Mouse (Mus musculus): Measurements from ENCODE around the gene Ets1.

Ets1 gene

GRCm38 (mm10) chr9:32616516-32617429 is 19.2 kb upstream of the Ets1 start:
- no peak for DNase-seq

GRCm38 (mm10) chr9:32617430-32617768 is 18.6 kb upstream of the Ets1 start:
- no peak for DNase-seq

- no peak for DNase-seq
Measured at GRCm38 (mm10) chr9:32618544-32619120, 17.4 kb upstream of the Ets1 start.

DNA sequence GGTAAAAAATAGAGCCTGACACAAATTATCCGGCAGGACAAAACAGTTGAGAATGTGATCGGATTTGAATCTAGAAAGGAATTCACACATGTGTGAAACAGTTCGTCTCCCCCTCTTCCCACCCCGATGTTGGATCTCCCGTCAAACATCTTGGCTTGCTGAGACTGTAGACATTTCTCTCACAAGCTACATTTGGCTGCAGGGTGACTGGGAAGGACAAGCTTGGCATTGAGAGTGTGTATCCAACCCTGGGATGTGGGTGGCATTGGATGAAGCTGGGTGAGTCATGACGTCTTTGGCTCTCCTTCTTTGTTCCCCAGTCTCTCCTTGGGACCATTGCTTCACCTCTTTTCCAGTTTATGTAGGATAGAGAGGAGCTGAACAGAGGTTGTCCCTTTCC is 16.4 kb upstream of the Ets1 start:
- DNase-seq = no peak

DNA sequence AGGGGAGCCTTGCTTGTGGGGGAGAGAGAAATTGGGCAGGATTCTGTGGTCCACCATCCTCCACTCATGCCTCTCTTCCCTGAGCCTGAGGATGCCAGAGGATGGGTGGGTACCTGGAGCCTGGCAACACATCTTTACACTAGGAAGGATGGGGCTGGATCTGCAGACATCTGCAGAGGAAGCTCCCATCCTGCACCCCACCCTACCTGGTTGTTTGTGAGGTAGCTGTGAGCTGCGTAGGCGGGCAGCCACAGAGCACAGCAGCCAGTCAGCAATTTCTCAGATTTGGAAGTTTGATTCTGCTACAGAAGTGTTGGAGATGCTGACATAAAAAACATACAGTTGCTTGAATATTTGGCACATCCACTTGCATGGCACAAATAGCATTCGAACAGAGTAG is 15.6 kb upstream of the Ets1 start:
- no peak for DNase-seq

DNA sequence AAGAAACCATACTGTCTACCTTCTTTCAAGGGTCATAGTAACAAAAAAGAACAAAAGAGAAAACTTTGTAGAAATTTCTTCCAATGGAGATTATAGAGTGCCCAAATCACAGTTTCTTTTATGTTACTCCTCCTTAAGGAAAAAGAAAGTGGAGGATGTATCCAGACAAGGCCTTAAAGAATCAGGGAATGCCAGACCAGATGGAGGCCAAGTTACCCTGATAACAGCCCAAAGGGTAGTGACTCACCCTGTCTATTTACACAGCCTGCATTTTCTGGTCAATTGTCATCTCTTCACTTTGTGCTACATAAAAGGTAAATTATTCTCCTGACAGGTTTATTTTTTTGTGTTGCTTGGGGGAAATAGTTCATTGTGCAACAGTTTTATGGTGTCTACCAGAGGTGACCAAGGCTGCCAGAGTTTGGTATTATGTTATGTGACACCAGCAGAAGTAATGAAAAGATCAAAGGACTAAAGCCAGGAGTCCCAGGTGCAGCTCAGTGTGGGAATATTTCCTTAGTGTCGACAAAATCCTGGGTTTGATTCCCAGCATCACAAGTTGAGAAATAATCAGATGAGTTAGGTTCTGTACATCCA is 6.5 kb upstream of the Ets1 start:
- no peak for DNase-seq

GRCm38 (mm10) chr9:32631341-32631740 is 4.7 kb upstream of the Ets1 start:
- no peak for DNase-seq

GRCm38 (mm10) chr9:32632237-32632636 is 3.8 kb upstream of the Ets1 start:
- DNase-seq = no peak

- no peak for DNase-seq
Measured at GRCm38 (mm10) chr9:32644981-32645380, 9.0 kb downstream of the Ets1 start.

DNA sequence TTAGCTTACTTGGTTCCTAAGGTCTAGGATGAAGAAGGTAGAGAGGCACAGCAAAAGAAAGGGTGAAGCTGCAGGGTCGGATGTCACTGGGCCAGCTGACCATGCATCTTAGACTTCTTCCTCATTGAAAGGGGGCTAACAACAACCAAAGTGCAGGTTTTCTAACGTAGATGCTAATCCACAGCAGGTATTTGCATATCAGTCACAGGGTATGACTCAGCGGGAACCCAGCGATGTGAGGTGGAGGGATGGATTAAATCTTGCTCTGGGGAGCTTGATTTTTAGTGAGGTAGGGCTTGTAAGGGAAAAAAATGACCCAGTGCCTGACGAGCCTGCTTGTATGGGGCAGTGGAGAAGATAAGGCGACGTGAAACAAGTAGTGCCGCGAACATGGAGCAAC is 9.5 kb downstream of the Ets1 start:
- no peak for DNase-seq

GRCm38 (mm10) chr9:32646539-32647258 is 10.7 kb downstream of the Ets1 start:
- no peak for DNase-seq

DNA sequence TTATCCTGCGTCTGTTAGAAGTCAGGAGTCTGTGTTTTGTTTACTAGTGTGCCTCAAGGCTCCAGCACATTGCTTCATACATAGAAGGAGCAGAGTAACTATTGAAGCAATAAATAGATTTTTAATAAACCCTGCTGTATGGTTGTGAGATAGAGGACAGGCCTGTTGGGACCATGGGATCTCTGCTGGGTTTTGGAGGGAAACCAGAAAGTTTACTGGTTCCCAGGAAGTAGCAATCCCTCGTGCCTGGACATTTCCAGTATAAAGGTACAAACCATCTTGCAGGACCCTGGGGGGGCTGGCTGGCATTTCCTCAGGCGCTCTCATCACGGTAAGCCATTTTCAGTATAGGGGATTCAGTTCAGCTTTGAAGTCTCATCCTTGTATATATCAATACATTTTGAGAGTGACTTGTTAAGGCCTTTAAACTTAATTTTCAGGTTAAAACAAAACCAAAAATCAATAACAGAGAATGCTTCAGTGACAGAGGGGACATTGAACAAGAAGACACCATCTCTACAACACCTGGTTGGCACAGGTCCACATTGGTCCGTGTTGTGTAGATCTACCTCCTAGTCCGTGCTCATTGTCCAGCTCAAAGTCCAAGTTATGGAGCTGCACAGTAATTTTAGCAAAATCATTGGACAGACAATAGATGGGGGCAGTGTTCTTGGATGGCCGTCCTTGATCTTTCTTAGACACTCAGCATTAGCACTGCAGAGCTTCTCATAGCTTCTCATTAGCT is 11.7 kb downstream of the Ets1 start:
- DNase-seq = no peak

DNA sequence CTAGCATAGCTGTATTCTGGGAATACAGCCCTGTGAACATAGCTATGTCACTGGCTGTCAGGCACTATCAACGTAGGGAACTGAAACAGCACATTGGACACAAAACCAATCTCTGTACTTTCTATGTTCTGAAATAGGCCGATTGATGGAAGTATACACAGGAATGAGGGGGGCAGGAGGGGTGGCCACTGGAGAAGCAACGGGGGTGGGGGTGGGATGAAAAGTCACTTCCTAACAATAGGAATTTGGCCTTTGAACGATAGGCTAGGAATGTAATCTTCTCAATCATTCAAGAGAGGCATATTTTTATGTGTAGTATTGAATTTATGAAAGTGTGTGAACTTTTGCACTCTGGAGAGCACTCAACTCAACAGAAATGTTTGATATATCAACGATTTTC is 12.3 kb downstream of the Ets1 start:
- no peak for DNase-seq

DNA sequence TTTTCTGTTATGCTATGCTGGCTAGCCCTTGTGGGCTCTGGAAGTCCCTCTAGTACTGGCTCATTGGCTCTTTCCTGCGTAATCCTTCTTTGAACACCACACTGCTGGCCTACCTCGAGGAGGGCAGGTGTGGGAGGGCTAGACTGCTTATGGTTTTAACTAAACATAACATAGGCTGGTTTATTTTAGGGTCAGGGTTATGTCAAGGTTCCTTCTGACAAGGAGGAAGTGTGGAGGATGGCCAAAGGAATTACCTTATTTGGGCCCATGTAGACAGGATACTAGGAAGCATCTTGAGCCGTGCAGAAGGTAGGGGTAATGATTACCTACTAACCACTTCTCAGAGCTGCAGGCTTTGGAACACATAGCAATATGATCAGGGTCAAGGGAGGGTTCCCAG is 14.7 kb downstream of the Ets1 start:
- no peak for DNase-seq

GRCm38 (mm10) chr9:32652112-32652511 is 16.1 kb downstream of the Ets1 start:
- no peak for DNase-seq

DNA sequence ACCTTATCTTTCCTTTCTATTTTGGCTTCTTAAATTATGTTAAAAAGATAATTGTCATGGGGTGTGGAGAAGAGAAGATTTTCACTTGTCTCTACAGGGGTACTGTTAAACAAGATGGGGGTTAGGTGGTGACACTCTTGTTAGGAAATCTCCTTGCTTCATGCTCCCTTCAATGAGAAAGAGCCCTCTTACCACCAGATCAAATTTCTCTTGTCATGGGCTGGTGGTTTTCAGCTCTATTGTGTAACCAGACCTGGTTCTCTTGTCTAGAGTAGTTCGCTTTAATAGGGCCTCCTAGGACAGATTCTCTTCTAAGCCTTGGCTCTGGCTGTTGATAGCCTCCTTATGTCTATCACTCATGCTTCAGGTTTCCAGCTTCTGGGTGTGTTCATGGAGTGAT is 18.3 kb downstream of the Ets1 start:
- no peak for DNase-seq

DNA sequence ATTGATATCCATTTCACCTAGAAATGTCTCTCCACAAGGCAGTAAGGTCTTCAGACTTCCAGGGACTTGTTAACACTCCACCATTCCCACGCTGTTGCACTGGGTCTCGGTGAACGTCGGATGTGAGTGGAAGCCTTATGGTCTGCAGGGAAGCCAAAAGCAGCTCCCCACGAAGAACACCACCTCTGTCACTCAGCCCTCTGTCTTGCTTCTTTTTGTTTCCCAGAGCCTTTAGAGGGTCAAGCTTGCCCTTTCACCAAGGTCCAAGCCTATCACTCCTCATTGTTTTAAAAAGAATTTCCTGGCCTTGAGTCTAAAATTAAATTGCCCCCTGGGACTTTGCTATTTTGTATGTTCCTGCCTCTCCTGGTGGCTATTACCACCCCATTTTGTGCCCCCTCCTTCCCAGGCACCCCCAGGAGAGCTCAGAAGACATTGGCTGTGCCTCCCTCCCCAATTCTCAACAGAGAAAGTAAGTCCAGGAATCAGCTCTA is 20.4 kb downstream of the Ets1 start:
- no peak for DNase-seq

GRCm38 (mm10) chr9:32657124-32657523 is 21.1 kb downstream of the Ets1 start:
- no peak for DNase-seq

- DNase-seq = no peak
Measured at GRCm38 (mm10) chr9:32660406-32660960, 24.5 kb downstream of the Ets1 start.

- no peak for DNase-seq
Measured at GRCm38 (mm10) chr9:32661071-32661470, 25.1 kb downstream of the Ets1 start.

DNA sequence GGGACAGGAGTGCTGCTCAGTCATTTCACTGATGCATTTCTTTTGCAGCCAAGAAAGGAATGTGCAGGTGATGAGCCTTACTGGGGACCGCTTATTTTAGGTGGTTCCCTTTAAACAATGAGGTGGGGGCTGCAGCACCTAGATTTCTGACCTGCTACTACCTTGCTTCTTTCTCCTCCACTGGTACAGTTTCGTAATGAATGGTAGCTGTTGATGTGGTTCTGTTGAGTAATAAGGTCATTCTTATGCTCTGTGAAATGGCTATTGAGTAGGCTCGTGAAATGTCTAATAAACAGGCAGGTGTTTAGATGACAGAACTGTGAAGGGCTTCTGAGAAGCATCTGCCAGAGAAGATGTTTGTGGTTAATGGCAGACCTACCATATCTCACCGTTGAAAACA is 25.5 kb downstream of the Ets1 start:
- DNase-seq = no peak

All from cerebellum, adult 9-10 months (tissue).